Mouse (Mus musculus): ENCODE results near the gene Jmjd7. TPM values are rescaled to one million over a fixed set of nuclear protein-coding genes. Genes with fewer than 3 reads are reported as not detected.

Gene Jmjd7
- total RNA-seq, 2 experiments from 2014 or later = 4.2 to 5.1 TPM

GRCm38 (mm10) chr2:120011462-120012200, 15.7 kb upstream of the Jmjd7 start:
- DNase-seq (ENCODE audit: low spot score in 2 of 2) = peak; percentile 67 to 72

GRCm38 (mm10) chr2:120012924-120013323, 14.4 kb upstream of the Jmjd7 start:
- no peak for DNase-seq (ENCODE audit: low spot score in 2 of 2)

GRCm38 (mm10) chr2:120013831-120014486, 13.3 kb upstream of the Jmjd7 start:
- no peak for DNase-seq (ENCODE audit: low spot score in 2 of 2)

- no peak for DNase-seq (ENCODE audit: low spot score in 2 of 2)
Measured at GRCm38 (mm10) chr2:120015882-120016281, 11.4 kb upstream of the Jmjd7 start.

GRCm38 (mm10) chr2:120017599-120017998, 9.7 kb upstream of the Jmjd7 start:
- DNase-seq (ENCODE audit: low spot score in 2 of 2) = no peak

- DNase-seq (ENCODE audit: low spot score in 2 of 2) = no peak
Measured at GRCm38 (mm10) chr2:120024337-120024736, 2.9 kb upstream of the Jmjd7 start.

GRCm38 (mm10) chr2:120027950-120028331, 658 bp downstream of the Jmjd7 start:
- no peak for DNase-seq (ENCODE audit: low spot score in 2 of 2)

- DNase-seq (ENCODE audit: low spot score in 2 of 2) = no peak
Measured at GRCm38 (mm10) chr2:120030380-120030779, 3.1 kb downstream of the Jmjd7 start.

GRCm38 (mm10) chr2:120032726-120033467, 5.6 kb downstream of the Jmjd7 start, which contains the start of gene Pla2g4b:
TSS of gene Pla2g4b (plus strand) at chr2:120033417.
- DNase-seq (ENCODE audit: low spot score in 2 of 2) = no peak

GRCm38 (mm10) chr2:120033726-120034125, 6.4 kb downstream of the Jmjd7 start:
- no peak for DNase-seq (ENCODE audit: low spot score in 2 of 2)

GRCm38 (mm10) chr2:120037744-120038143, 10.5 kb downstream of the Jmjd7 start:
- no peak for DNase-seq (ENCODE audit: low spot score in 2 of 2)

GRCm38 (mm10) chr2:120040991-120041390, 13.7 kb downstream of the Jmjd7 start:
- DNase-seq (ENCODE audit: low spot score in 2 of 2) = no peak

- DNase-seq (ENCODE audit: low spot score in 2 of 2) = peak; percentile 62 to 68
Measured at GRCm38 (mm10) chr2:120044101-120044603, 16.9 kb downstream of the Jmjd7 start.

GRCm38 (mm10) chr2:120044676-120045075, 17.4 kb downstream of the Jmjd7 start:
- no peak for DNase-seq (ENCODE audit: low spot score in 2 of 2)

- peak; percentile 57 to 70 for DNase-seq (ENCODE audit: low spot score in 2 of 2)
Measured at GRCm38 (mm10) chr2:120046486-120047310, 19.4 kb downstream of the Jmjd7 start.

- DNase-seq (ENCODE audit: low spot score in 2 of 2) = no peak
Measured at GRCm38 (mm10) chr2:120048173-120048572, 20.9 kb downstream of the Jmjd7 start.

- DNase-seq (ENCODE audit: low spot score in 2 of 2) = peak; percentile 27 to 31
Measured at GRCm38 (mm10) chr2:120049632-120050274, 22.5 kb downstream of the Jmjd7 start.

GRCm38 (mm10) chr2:120051405-120051804, 24.1 kb downstream of the Jmjd7 start:
- DNase-seq (ENCODE audit: low spot score in 2 of 2) = no peak

- DNase-seq (ENCODE audit: low spot score in 2 of 2) = no peak
Measured at GRCm38 (mm10) chr2:120054771-120055552, 27.7 kb downstream of the Jmjd7 start.
